9 mouse cellular contexts compared by ENCODE assay signal in the genomic region with DNA sequence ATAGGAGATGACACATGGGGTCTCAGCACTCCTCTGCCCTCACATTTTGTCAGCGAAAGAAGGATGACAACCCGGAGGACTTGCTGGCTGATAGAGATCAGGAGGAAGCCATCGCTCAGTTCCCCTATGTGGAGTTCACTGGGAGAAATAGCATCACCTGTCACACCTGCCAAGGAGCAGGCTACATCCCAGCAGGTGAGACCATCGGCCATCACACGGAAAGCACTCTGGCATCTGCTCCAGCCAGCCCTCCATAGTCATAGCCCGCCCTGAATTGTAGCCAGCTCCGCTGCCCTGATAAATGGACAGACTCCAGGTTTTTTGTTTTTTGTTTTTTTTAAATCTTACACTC. TPM values are rescaled to one million over a fixed set of nuclear protein-coding genes. Genes with fewer than 3 reads are reported as not detected.
DNase-seq lines count a peak whose midpoint lies in the region; ATAC-seq lines count a peak whose summit lies in the region.
"Had no signal": no experiment of that assay in that cellular context is flagged by ENCODE, and none has a peak within 500 bp of the region (broad histone marks: within the 10 kb centered on the region; RNA-seq: fewer than 3 reads in every experiment).

No protein-coding gene starts in this region.

- no peak for DNase-seq in kidney, postnatal 14 days
- DNase-seq in cerebellum, adult 18-20 months = peak; percentile 32 to 38
- no peak for DNase-seq in hindbrain, embryonic 11.5 days (ENCODE audit: low spot score)
- DNase-seq in midbrain, embryonic 14.5 days = no peak
- DNase-seq in spleen, postnatal 4 days (ENCODE audit: low spot score in 2 of 2) = no peak
- DNase-seq in layer of hippocampus, adult 8-10 months (ENCODE audit: low spot score in 2 of 2) = no peak
- DNase-seq in layer of hippocampus, postnatal 36 days = no peak

- 29% methylated on average over 7 of the region's 7 CpGs for WGBS in kidney, embryonic 15.5 days
- 20% methylated on average over 7 of the region's 7 CpGs for WGBS in hindbrain, embryonic 11.5 days
- 9% methylated on average over 7 of the region's 7 CpGs for WGBS in midbrain, embryonic 14.5 days

- H3K27me3 ChIP-seq in kidney, embryonic 15.5 days = no peaks in the 10 kb centered on the region
- no peaks in the 10 kb centered on the region for H3K27me3 ChIP-seq in hindbrain, embryonic 11.5 days (ENCODE audit: control insufficient read depth, insufficient read depth, low read length)
- no peaks in the 10 kb centered on the region for H3K27me3 ChIP-seq in midbrain, embryonic 14.5 days (ENCODE audit: control insufficient read depth, insufficient read depth, low read length)
- H3K27me3 ChIP-seq: Patski had no signal

- peak overlapping the region; percentile 90 for H3K27ac ChIP-seq in kidney, embryonic 15.5 days
- peak overlapping the region; percentile 71; the same call in 1 of the 2 replicates for H3K27ac ChIP-seq in hindbrain, embryonic 11.5 days (ENCODE audit: low read depth, low read length)
- peak overlapping the region; percentile 87; the same call in 1 of the 2 replicates for H3K27ac ChIP-seq in midbrain, embryonic 14.5 days (replicated peaks; ENCODE audit: low read depth, low read length)

- peaks cover 3% of the 10 kb centered on the region; the same call in 1 of the 2 replicates for H3K36me3 ChIP-seq in kidney, embryonic 15.5 days
- H3K36me3 ChIP-seq in hindbrain, embryonic 11.5 days (ENCODE audit: control insufficient read depth, insufficient read depth, low read length) = no peaks in the 10 kb centered on the region
- no peaks in the 10 kb centered on the region for H3K36me3 ChIP-seq in midbrain, embryonic 14.5 days (ENCODE audit: control insufficient read depth, insufficient read depth, low read length)

- peak overlapping the region; percentile 64 for H3K4me3 ChIP-seq in kidney, embryonic 15.5 days (replicated peaks)
- peak overlapping the region; percentile 56 for H3K4me3 ChIP-seq in hindbrain, embryonic 11.5 days (ENCODE audit: low read depth, low read length)
- H3K4me3 ChIP-seq in midbrain, embryonic 14.5 days (replicated peaks; ENCODE audit: low read depth, low read length) = peak overlapping the region; percentile 59

- peak overlapping the region; percentile 61 for H3K9ac ChIP-seq in kidney, embryonic 15.5 days
- H3K9ac ChIP-seq in hindbrain, embryonic 11.5 days (ENCODE audit: low read depth, low read length) = peak overlapping the region; percentile 68
- peak overlapping the region; percentile 71 for H3K9ac ChIP-seq in midbrain, embryonic 14.5 days (replicated peaks; ENCODE audit: low read length)

- no peak for ATAC-seq in kidney, embryonic 15.5 days (replicated peaks; ENCODE audit: low FRiP score)
- ATAC-seq in hindbrain, embryonic 11.5 days (ENCODE audit: low FRiP score) = no peak
- peak; percentile 22; the same call in 1 of the 2 replicates for ATAC-seq in midbrain, embryonic 14.5 days (ENCODE audit: low FRiP score, low TSS enrichment)

- H3K4me1 ChIP-seq in kidney, embryonic 15.5 days = peaks cover 15% of the 10 kb centered on the region
- H3K4me1 ChIP-seq in hindbrain, embryonic 11.5 days (replicated peaks; ENCODE audit: control insufficient read depth, insufficient read depth, low read length) = peaks cover 3% of the 10 kb centered on the region; the same call in 1 of the 2 replicates
- peaks cover 10% of the 10 kb centered on the region; the same call in 1 of the 2 replicates for H3K4me1 ChIP-seq in midbrain, embryonic 14.5 days (ENCODE audit: control insufficient read depth, insufficient read depth, low read length)

- peak overlapping the region; percentile 87 for H3K4me2 ChIP-seq in kidney, embryonic 15.5 days
- peak overlapping the region; percentile 71 for H3K4me2 ChIP-seq in hindbrain, embryonic 11.5 days (replicated peaks; ENCODE audit: low read depth, low read length)
- H3K4me2 ChIP-seq in midbrain, embryonic 14.5 days (ENCODE audit: low read length) = peak overlapping the region; percentile 80

- H3K9me3 ChIP-seq in kidney, embryonic 15.5 days (replicated peaks) = no peaks in the 10 kb centered on the region
- no peaks in the 10 kb centered on the region for H3K9me3 ChIP-seq in hindbrain, embryonic 11.5 days (ENCODE audit: control insufficient read depth, low read length)
- H3K9me3 ChIP-seq in midbrain, embryonic 14.5 days (ENCODE audit: control insufficient read depth, low read length) = no peaks in the 10 kb centered on the region

RNA-seq across cellular contexts. Expression of gene Tmem106c, which starts 0.8 kb away (rescaled TPM):
- polyA plus RNA-seq in kidney, embryonic 15.5 days (2015; fragmentation: Nextera tagmentation; extraction: Ambion mirVana) = 46.5 and 51.7 TPM in 2 replicates
- 52.0 and 59.9 TPM in 2 replicates for polyA plus RNA-seq in hindbrain, embryonic 11.5 days (2014; fragmentation: Nextera tagmentation; extraction: Ambion mirVana)
- 52.3 and 63.6 TPM in 2 replicates for polyA plus RNA-seq in midbrain, embryonic 14.5 days (2014; fragmentation: Nextera tagmentation; extraction: Ambion mirVana)
- total RNA-seq in layer of hippocampus, adult 8-10 months (2022) = 10 to 100 TPM; 32.1 to 41.9 (median 39.0) TPM
- total RNA-seq in layer of hippocampus, postnatal 36 days (2021) = 10 to 100 TPM; 29.1 to 30.4 TPM

RNA-seq across cellular contexts. Expression of gene Col2a1, which starts 39.7 kb away (rescaled TPM):
- 18.9 and 27.0 TPM in 2 replicates for polyA plus RNA-seq in kidney, embryonic 15.5 days (2015; fragmentation: Nextera tagmentation; extraction: Ambion mirVana)
- polyA plus RNA-seq in hindbrain, embryonic 11.5 days (2014; fragmentation: Nextera tagmentation; extraction: Ambion mirVana) = 128 and 132 TPM in 2 replicates
- 39.3 and 45.2 TPM in 2 replicates for polyA plus RNA-seq in midbrain, embryonic 14.5 days (2014; fragmentation: Nextera tagmentation; extraction: Ambion mirVana)
- total RNA-seq in layer of hippocampus, adult 8-10 months (2022) = 1 to 10 TPM; 1.2 to 2.8 (median 1.9) TPM
- total RNA-seq in layer of hippocampus, postnatal 36 days (2021) = under 1 TPM; 0.47 to 0.48 TPM

RNA-seq across cellular contexts. Expression of gene Vdr, which starts 54.4 kb away (rescaled TPM):
- polyA plus RNA-seq in kidney, embryonic 15.5 days (2015; fragmentation: Nextera tagmentation; extraction: Ambion mirVana) = 6.5 and 7.2 TPM in 2 replicates
- 0.22 TPM in 2 replicates for polyA plus RNA-seq in hindbrain, embryonic 11.5 days (2014; fragmentation: Nextera tagmentation; extraction: Ambion mirVana)
- not detected in 2 replicates for polyA plus RNA-seq in midbrain, embryonic 14.5 days (2014; fragmentation: Nextera tagmentation; extraction: Ambion mirVana)
- under 1 TPM; 0.23 to 0.64 (median 0.50) TPM for total RNA-seq in layer of hippocampus, adult 8-10 months (2022)
- total RNA-seq in layer of hippocampus, postnatal 36 days (2021) = under 1 TPM; 0.30 to 0.37 TPM

Comparison
In these comparisons a context has a peak if more than half of its experiments do, and no peak if none do; other contexts are left out.
1. DNase-seq: peak in cerebellum, adult 18-20 months (2 of 2); none in kidney, postnatal 14 days (single experiment), hindbrain, embryonic 11.5 days (single experiment), midbrain, embryonic 14.5 days (single experiment), spleen, postnatal 4 days (0 of 2), layer of hippocampus, adult 8-10 months (0 of 2) and layer of hippocampus, postnatal 36 days (0 of 2).
2. Peak in every context shown above with its lines, with median percentiles within 50 percentile points of each other: H3K27ac ChIP-seq, H3K4me2 ChIP-seq, H3K4me3 ChIP-seq and H3K9ac ChIP-seq.